Mouse (Mus musculus) heart, postnatal 0 days (tissue): ENCODE data around the gene Rsc1a1. TPM values are rescaled to one million over a fixed set of nuclear protein-coding genes. Genes with fewer than 3 reads are reported as not detected.

ENCODE experiments used
- ATAC-seq: fragments of 200-750 bp; cut with Nextera tagmentation; 2 replicates; pipeline ENCODE4 v1.8.0; 2017; ENCODE audit warnings: low read depth, moderate number of reproducible peaks, moderate library complexity; ENCODE audit not compliant: insufficient read depth
- DNase-seq: peaks from one replicate; pipeline ENCODE4 v3.0.0-alpha.2; 2016; ENCODE audit warnings: low spot score
- H3K27ac ChIP-seq: fragments of 300-500 bp; sonication (generic); 2 replicates; pipeline ENCODE4 v1.5.1; 2014; ENCODE audit warnings: low read depth, mild to moderate bottlenecking
- H3K27me3 ChIP-seq: fragments of 300-500 bp; sonication (generic); 2 replicates; pipeline ENCODE4 v1.6.1; 2014; ENCODE audit warnings: low read length, mixed read lengths; ENCODE audit not compliant: control insufficient read depth, insufficient read depth
- H3K36me3 ChIP-seq: fragments of 300-500 bp; sonication (generic); replicated peaks from 2 replicates; pipeline ENCODE4 v1.6.1; 2014; ENCODE audit warnings: low read length, mixed read lengths; ENCODE audit not compliant: control insufficient read depth, insufficient read depth
- H3K4me1 ChIP-seq: fragments of 300-500 bp; sonication (generic); 2 replicates; pipeline ENCODE4 v1.6.1; 2014; ENCODE audit warnings: antibody characterized with exemption; ENCODE audit not compliant: control insufficient read depth, insufficient read depth
- H3K4me2 ChIP-seq: fragments of 300-500 bp; sonication (generic); 2 replicates; pipeline ENCODE4 v1.6.1; 2014; ENCODE audit warnings: low read depth, mild to moderate bottlenecking, low read length, moderate library complexity
- H3K4me3 ChIP-seq: fragments of 300-500 bp; sonication (generic); 2 replicates; pipeline ENCODE4 v1.5.1; 2014; ENCODE audit warnings: low read depth, low read length
- H3K9ac ChIP-seq: fragments of 300-500 bp; sonication (generic); replicated peaks from 2 replicates; pipeline ENCODE4 v1.6.1; 2014; ENCODE audit warnings: low read depth, low read length, mixed read lengths
- H3K9me3 ChIP-seq: fragments of 300-500 bp; sonication (generic); replicated peaks from 2 replicates; pipeline ENCODE4 v1.6.1; 2016; ENCODE audit warnings: low read length; ENCODE audit not compliant: control insufficient read depth
- CTCF ChIP-seq: IDR thresholded peaks from 2 replicates; pipeline ENCODE4 v1.5.1; 2016; ENCODE audit warnings: antibody characterized with exemption, control low read depth, low read depth
- EP300 ChIP-seq: IDR thresholded peaks from 2 replicates; pipeline ENCODE4 v1.6.1; 2016; ENCODE audit warnings: antibody characterized with exemption, low read depth
- WGBS: fragments of 180-500 bp; shearing (Covaris S2); extraction: QIAGEN DNeasy Blood & Tissue Kit; methylation state at CpG from one replicate; pipeline ENCODE4 v1.1.7; 2014; 5-methylcytosine and 5-hydroxymethylcytosine counted together
- polyA plus RNA-seq: library from polyadenylated mRNA; unstranded; fragments of >200 nt; fragmentation: Nextera tagmentation; extraction: Ambion mirVana; gene quantifications from 2 replicates; pipeline ENCODE4 v1.2.1, GENCODE M21; 2015
- total RNA-seq: library from RNA; depleted of rRNA; stranded (reverse); fragments of >200 nt; gene quantifications from 2 replicates; pipeline ENCODE4 v1.2.3, GENCODE M21; 2014; ENCODE audit warnings: low replicate concordance

Rsc1a1 gene
- total and polyA plus RNA-seq, 2 experiments from 2014 or later, result 11.9 TPM; not detected in 1

- Histone ChIP-seq H3K4me2 (no peak overlapping the region), H3K9ac (no peak overlapping the region), H3K27ac (no peak overlapping the region), H3K27me3 (no peaks in the 10 kb centered on the region), H3K9me3 (no peaks in the 10 kb centered on the region), H3K4me3 (no peak overlapping the region), H3K36me3 (no peaks in the 10 kb centered on the region), H3K4me1 (peaks cover 22% of the 10 kb centered on the region)
- no peak for ATAC-seq
- WGBS, result 46% methylated on average over 3 of the region's 3 CpGs
- TF ChIP-seq EP300, result no peak
- no peak for TF ChIP-seq CTCF
- DNase-seq, result no peak
Observed at GRCm38 (mm10) chr4:141725738-141726137, 40.3 kb upstream of the Rsc1a1 start.

GRCm38 (mm10) chr4:141725277-141725676, 39.9 kb upstream of the Rsc1a1 start:
- Histone ChIP-seq H3K9ac (no peak overlapping the region), H3K4me2 (no peak overlapping the region), H3K4me1 (peaks cover 26% of the 10 kb centered on the region), H3K36me3 (no peaks in the 10 kb centered on the region), H3K9me3 (no peaks in the 10 kb centered on the region), H3K27me3 (no peaks in the 10 kb centered on the region), H3K4me3 (no peak overlapping the region), H3K27ac (no peak overlapping the region)
- WGBS, result 81% methylated on average over 5 of the region's 5 CpGs
- TF ChIP-seq CTCF (no peak), EP300 (no peak)
- ATAC-seq, result no peak
- DNase-seq, result no peak

GRCm38 (mm10) chr4:141724594-141724993, 39.2 kb upstream of the Rsc1a1 start:
- Histone ChIP-seq H3K27me3 (no peaks in the 10 kb centered on the region), H3K9me3 (no peaks in the 10 kb centered on the region), H3K27ac (no peak overlapping the region), H3K4me3 (no peak overlapping the region), H3K4me1 (peaks cover 29% of the 10 kb centered on the region), H3K4me2 (no peak overlapping the region), H3K36me3 (0 out of 2 replicates have a peak, but pooled peaks cover 5% of the 10 kb centered on the region), H3K9ac (no peak overlapping the region)
- TF ChIP-seq CTCF (no peak), EP300 (no peak)
- no peak for DNase-seq
- ATAC-seq, result no peak
- 51% methylated on average over 11 of the region's 11 CpGs for WGBS

- peak overlapping the region; percentile 80 for H3K9ac ChIP-seq
- H3K4me1 ChIP-seq, result peaks cover 29% of the 10 kb centered on the region
- H3K4me3 ChIP-seq, result peak overlapping the region; percentile 82
- 0 out of 2 replicates have a peak, but pooled peaks cover 5% of the 10 kb centered on the region for H3K36me3 ChIP-seq
- ATAC-seq (peak; percentile 40; the same call in 1 of the 2 replicates), DNase-seq (no peak)
- no peaks in the 10 kb centered on the region for H3K27me3 ChIP-seq
- TF ChIP-seq CTCF (no peak), EP300 (no peak)
- 6% methylated on average over 13 of the region's 13 CpGs for WGBS
- peak overlapping the region; percentile 83 for H3K4me2 ChIP-seq
- H3K9me3 ChIP-seq, result no peaks in the 10 kb centered on the region
- H3K27ac ChIP-seq, result 0 out of 2 replicates have a peak overlapping the region, but pooled peaks have one; percentile 39
Observed at GRCm38 (mm10) chr4:141723673-141724068, 38.3 kb upstream of the Rsc1a1 start.

- H3K4me2 ChIP-seq, result peak within 1 kb of the TSS; percentile 83
- WGBS, result under 1% methylated on average over 90 of the region's 105 CpGs
- peak within 1 kb of the TSS; percentile 96 for H3K27ac ChIP-seq
- no peaks in the 10 kb centered on the region for H3K27me3 ChIP-seq
- H3K9me3 ChIP-seq, result no peaks in the 10 kb centered on the region
- peaks cover 29% of the 10 kb centered on the region for H3K4me1 ChIP-seq
- peak within 1 kb of the TSS; percentile 82 for H3K4me3 ChIP-seq
- peak within 1 kb of the TSS; percentile 80 for H3K9ac ChIP-seq
- H3K36me3 ChIP-seq, result 0 out of 2 replicates have a peak, but pooled peaks cover 5% of the 10 kb centered on the region
- ATAC-seq (peak; percentile 88), DNase-seq (peak; percentile 92)
- TF ChIP-seq EP300 (no peak; the same call in 1 of the 2 replicates), CTCF (no peak)
Observed at GRCm38 (mm10) chr4:141722731-141723672, 37.6 kb upstream of the Rsc1a1 start, which contains the start of gene Ddi2. TSS of gene Ddi2 (minus strand) at chr4:141723419.
